Mouse (Mus musculus) C2C12 (cell line): ENCODE data around the gene Lmbr1l. TPM values are rescaled to one million over a fixed set of nuclear protein-coding genes. Genes with fewer than 3 reads are reported as not detected.
A peak's percentile ranks its signal among the peaks of the same experiment; 100 is the strongest.

Source experiments
- H3K27me3 ChIP-seq: one replicate; pipeline ENCODE4 v1.6.1; 2011; ENCODE audit not compliant: control insufficient read depth, insufficient read depth, insufficient read length
- H3K36me3 ChIP-seq: one replicate; pipeline ENCODE4 v1.6.1; 2011; ENCODE audit not compliant: control insufficient read depth, insufficient read depth
- H3K4me3 ChIP-seq: one replicate; pipeline ENCODE4 v1.5.1; 2011; ENCODE audit warnings: mild to moderate bottlenecking, control low read depth; ENCODE audit not compliant: poor library complexity, insufficient read depth, severe bottlenecking
- H3K79me2 ChIP-seq: one replicate; pipeline ENCODE4 v1.6.1; 2011; ENCODE audit not compliant: control insufficient read depth, insufficient read depth
- H3K79me3 ChIP-seq: one replicate; pipeline ENCODE4 v1.6.1; 2011; ENCODE audit warnings: low read depth, control low read depth
- H3ac ChIP-seq: one replicate; pipeline ENCODE3; 2011; ENCODE audit warnings: low read depth; ENCODE audit not compliant: control insufficient read depth, insufficient read length
- CEBPB ChIP-seq: IDR thresholded peaks from one replicate; pipeline ENCODE4 v1.6.1; 2011; ENCODE audit warnings: low read depth, mild to moderate bottlenecking, control low read depth, moderate library complexity
- CTCF ChIP-seq: IDR thresholded peaks from one replicate; pipeline ENCODE4 v1.5.1; 2011; ENCODE audit not compliant: control insufficient read depth, insufficient read depth, insufficient read length
- FOSL1 ChIP-seq: IDR thresholded peaks from one replicate; pipeline ENCODE4 v1.8.0; 2011; ENCODE audit warnings: mild to moderate bottlenecking, low read length; ENCODE audit not compliant: poor library complexity, insufficient read depth, severe bottlenecking
- MAX ChIP-seq: IDR thresholded peaks from one replicate; pipeline ENCODE4 v1.6.1; 2011; ENCODE audit warnings: mild to moderate bottlenecking, control low read depth
- MYOD1 ChIP-seq: IDR thresholded peaks from one replicate; pipeline ENCODE4 v1.6.1; 2011; ENCODE audit warnings: low read depth; ENCODE audit not compliant: control insufficient read depth, insufficient read length
- MYOG ChIP-seq: IDR thresholded peaks from one replicate; pipeline ENCODE4 v1.6.1; 2011; ENCODE audit not compliant: control insufficient read depth, insufficient read length; ENCODE audit errors: extremely low read depth
- USF1 ChIP-seq: IDR thresholded peaks from one replicate; pipeline ENCODE4 v1.6.1; 2011; ENCODE audit warnings: low read depth, mild to moderate bottlenecking, control low read depth, moderate library complexity
- polyA plus RNA-seq: library from polyadenylated mRNA; unstranded; fragments of >200 nt; fragmentation: generic; extraction: Trizol; gene quantifications from one replicate; pipeline ENCODE4 v1.2.1, GENCODE M21; 2012; ENCODE audit warnings: missing spikeins

The Lmbr1l gene
- polyA plus RNA-seq, 1 experiment = 18.0 TPM

DNA sequence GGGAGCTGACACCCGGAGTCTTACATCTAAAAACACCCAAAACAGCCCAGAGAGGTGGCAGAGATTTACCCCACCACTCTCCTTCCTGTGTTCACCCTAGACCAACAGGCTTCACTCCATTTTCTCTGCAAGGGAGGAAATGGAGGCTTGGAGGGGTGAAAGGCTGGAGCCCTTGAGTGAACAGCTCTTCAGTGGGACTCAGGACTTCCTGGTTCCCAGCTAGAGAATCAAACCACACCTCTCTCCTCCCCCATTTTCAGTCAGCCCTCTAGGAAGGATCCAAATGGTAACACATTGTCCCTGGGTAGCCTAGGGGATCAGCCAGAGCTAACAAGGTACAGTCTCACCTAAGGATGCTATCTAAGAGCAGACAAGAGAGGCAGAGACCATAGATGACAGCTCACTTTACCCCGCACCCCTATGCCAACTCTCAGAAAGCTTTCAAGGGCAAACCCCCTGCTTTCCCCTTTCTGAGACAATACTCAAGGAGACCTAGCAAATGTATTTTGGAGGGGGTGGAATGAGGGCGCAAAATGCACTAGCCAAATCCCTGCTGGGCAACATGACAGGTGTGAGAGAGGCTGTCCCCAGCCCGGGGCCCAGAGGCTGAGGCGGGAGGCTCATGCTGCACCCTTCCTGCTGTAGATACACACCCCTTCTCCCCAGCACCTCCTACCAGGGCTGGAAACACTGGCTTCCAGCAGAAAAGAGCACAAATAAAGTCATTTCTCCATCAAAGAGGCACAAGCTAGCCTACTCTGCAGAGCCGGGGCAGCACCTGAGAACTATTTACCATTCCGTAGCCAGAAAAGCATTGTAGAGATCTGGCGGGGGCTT lies 48.5 kb downstream of the Lmbr1l start:
- TF ChIP-seq CEBPB (no peak), USF1 (no peak), MYOG (no peak), CTCF (no peak), MAX (no peak), FOSL1 (no peak)
- Histone ChIP-seq H3K27me3 (no peaks in the 10 kb centered on the region), H3ac (peak overlapping the region; percentile 69), H3K79me3 (peaks cover 65% of the 10 kb centered on the region), H3K36me3 (peaks cover 35% of the 10 kb centered on the region), H3K4me3 (peak overlapping the region; percentile 99), H3K79me2 (peaks cover 81% of the 10 kb centered on the region)

DNA sequence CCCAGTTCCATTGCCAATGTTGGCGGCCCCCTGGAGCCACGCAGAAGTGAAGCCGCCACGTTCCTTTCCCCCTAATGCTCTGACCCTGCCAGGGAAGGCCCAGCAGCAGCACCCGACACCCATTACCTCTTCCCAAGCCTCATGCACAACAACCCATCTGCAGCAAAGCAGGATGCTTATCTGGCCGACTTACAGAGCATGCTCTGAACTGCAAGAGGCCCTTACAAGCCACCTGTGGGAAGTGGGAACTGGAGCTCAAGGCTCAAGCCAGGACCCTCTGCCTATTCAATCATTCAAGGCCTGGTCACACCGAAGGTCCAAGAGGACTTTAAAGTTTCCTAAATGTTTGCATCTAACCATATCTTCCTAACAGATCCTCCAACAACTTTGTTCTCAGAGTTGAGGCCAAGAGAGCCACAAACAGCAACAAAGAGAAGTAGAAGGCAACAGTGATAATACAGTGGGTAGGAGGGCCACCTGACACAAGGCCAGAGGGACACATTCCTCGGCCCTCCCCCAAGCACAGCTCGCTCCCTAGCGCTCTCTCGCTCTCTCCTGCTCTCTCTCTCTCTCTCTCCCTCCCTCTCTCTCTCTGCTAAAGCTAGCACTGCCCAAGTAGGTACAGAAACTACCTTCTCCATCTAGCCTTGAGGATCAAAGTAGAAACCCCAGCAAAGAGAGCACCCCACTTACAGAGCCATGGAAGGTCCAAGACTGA lies 49.5 kb downstream of the Lmbr1l start:
- Histone ChIP-seq H3ac (peak overlapping the region; percentile 44), H3K36me3 (peaks cover 46% of the 10 kb centered on the region), H3K27me3 (no peaks in the 10 kb centered on the region), H3K79me2 (peaks cover 82% of the 10 kb centered on the region), H3K79me3 (peaks cover 66% of the 10 kb centered on the region), H3K4me3 (peak overlapping the region; percentile 99)
- no peak for TF ChIP-seq USF1
- TF ChIP-seq FOSL1 = no peak
- no peak for TF ChIP-seq MYOG

DNA sequence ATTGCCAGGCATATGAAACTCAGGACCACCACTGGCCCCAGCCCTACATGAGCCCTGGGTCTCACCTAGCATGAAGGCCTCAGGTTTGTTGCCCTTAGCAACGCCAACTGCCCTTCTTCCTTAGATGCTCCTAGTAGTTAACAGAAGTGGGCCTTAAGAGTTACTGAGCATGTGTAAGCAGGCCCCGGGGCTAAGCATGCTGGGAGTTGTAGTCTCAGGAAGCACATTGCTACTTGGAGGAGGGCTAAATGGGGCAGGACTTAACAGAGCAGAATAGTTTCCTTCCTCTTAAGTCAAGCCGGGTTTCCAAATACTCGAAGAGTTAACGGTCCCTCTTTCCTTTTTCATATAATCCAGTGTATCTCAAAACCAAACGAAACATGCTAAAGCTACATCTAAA lies 50.7 kb downstream of the Lmbr1l start:
- H3K4me3 ChIP-seq = no peak overlapping the region
- H3K79me2 ChIP-seq = peaks cover 77% of the 10 kb centered on the region
- H3K79me3 ChIP-seq = peaks cover 66% of the 10 kb centered on the region
- H3K27me3 ChIP-seq = no peaks in the 10 kb centered on the region
- H3ac ChIP-seq = no peak overlapping the region
- peaks cover 58% of the 10 kb centered on the region for H3K36me3 ChIP-seq
- TF ChIP-seq CEBPB (no peak), USF1 (no peak)

GRCm38 (mm10) chr15:98866501-98866900 lies 51.5 kb downstream of the Lmbr1l start:
- no peaks in the 10 kb centered on the region for H3K27me3 ChIP-seq
- H3K79me3 ChIP-seq = peaks cover 63% of the 10 kb centered on the region
- H3ac ChIP-seq = no peak overlapping the region
- peaks cover 70% of the 10 kb centered on the region for H3K79me2 ChIP-seq
- H3K36me3 ChIP-seq = peaks cover 66% of the 10 kb centered on the region
- TF ChIP-seq MYOG = no peak
- TF ChIP-seq MAX = no peak
- no peak for TF ChIP-seq FOSL1
- no peak for TF ChIP-seq CEBPB
- no peak for TF ChIP-seq CTCF
- TF ChIP-seq USF1 = no peak
- TF ChIP-seq MYOD1 = no peak
- no peak overlapping the region for H3K4me3 ChIP-seq

- TF ChIP-seq FOSL1 (no peak), MYOD1 (no peak), MAX (no peak), USF1 (no peak), CEBPB (no peak), MYOG (no peak), CTCF (no peak)
- H3K79me2 ChIP-seq = peaks cover 63% of the 10 kb centered on the region
- peaks cover 73% of the 10 kb centered on the region for H3K36me3 ChIP-seq
- no peaks in the 10 kb centered on the region for H3K27me3 ChIP-seq
- no peak overlapping the region for H3ac ChIP-seq
- H3K79me3 ChIP-seq = peaks cover 57% of the 10 kb centered on the region
- no peak overlapping the region for H3K4me3 ChIP-seq
Observed at GRCm38 (mm10) chr15:98865771-98866170, 52.3 kb downstream of the Lmbr1l start.
